ENCODE assay signal across 9 mouse cellular contexts in genomic region chr11:97687061-97687460, GRCm38 (mm10). TPM values are rescaled to one million over a fixed set of nuclear protein-coding genes. Genes with fewer than 3 reads are reported as not detected.
DNase-seq lines count a peak whose midpoint lies in the region; ATAC-seq and TF ChIP-seq lines count a peak whose summit lies in the region.
"Had no signal": no experiment of that assay in that cellular context is flagged by ENCODE, and none has a peak within 500 bp of the region (broad histone marks: within the 10 kb centered on the region; RNA-seq: fewer than 3 reads in every experiment).

No protein-coding gene starts in this region.

- H3K4me1 ChIP-seq in heart, embryonic 10.5 days, result peaks cover 40% of the 10 kb centered on the region
- peaks cover 12% of the 10 kb centered on the region; the same call in 1 of the 2 replicates for H3K4me1 ChIP-seq in lung, postnatal 0 days (ENCODE audit: insufficient read depth, low read depth, low read length)
- peaks cover 17% of the 10 kb centered on the region for H3K4me1 ChIP-seq in kidney, adult 2 months (ENCODE audit: control insufficient read depth, insufficient read depth, low read length)
- peaks cover 32% of the 10 kb centered on the region for H3K4me1 ChIP-seq in midbrain, embryonic 10.5 days

- 89% methylated on average over 3 of the region's 3 CpGs for WGBS in heart, embryonic 10.5 days
- WGBS in lung, postnatal 0 days, result 82% methylated on average over 3 of the region's 3 CpGs
- 46% methylated on average over 3 of the region's 3 CpGs for WGBS in kidney, adult 2 months
- WGBS in midbrain, embryonic 10.5 days, result 96% methylated on average over 3 of the region's 3 CpGs

- H3K4me2 ChIP-seq in lung, postnatal 0 days (replicated peaks; ENCODE audit: low read depth, low read length), result no peak overlapping the region

- peaks cover 56% of the 10 kb centered on the region for H3K36me3 ChIP-seq in heart, embryonic 10.5 days
- H3K36me3 ChIP-seq in lung, postnatal 0 days (ENCODE audit: insufficient read depth, low read length), result peaks cover 10% of the 10 kb centered on the region; the same call in 1 of the 2 replicates
- no peaks in the 10 kb centered on the region for H3K36me3 ChIP-seq in kidney, adult 2 months (ENCODE audit: control insufficient read depth, insufficient read depth, low read length)
- H3K36me3 ChIP-seq in midbrain, embryonic 10.5 days, result peaks cover 65% of the 10 kb centered on the region

- ATAC-seq in lung, postnatal 0 days, result no peak

- no peak for TF ChIP-seq POLR2A in kidney, adult 2 months (IDR thresholded peaks at IDR 0.05; ENCODE audit: low read depth, low read length)

- no peaks in the 10 kb centered on the region for H3K27me3 ChIP-seq in heart, embryonic 10.5 days (ENCODE audit: insufficient read depth, poor library complexity, severe bottlenecking)
- no peaks in the 10 kb centered on the region for H3K27me3 ChIP-seq in lung, postnatal 0 days (replicated peaks; ENCODE audit: insufficient read depth, low read length)
- H3K27me3 ChIP-seq in kidney, adult 2 months (replicated peaks; ENCODE audit: control insufficient read depth, insufficient read depth, low read length), result no peaks in the 10 kb centered on the region
- no peaks in the 10 kb centered on the region for H3K27me3 ChIP-seq in midbrain, embryonic 10.5 days (ENCODE audit: low read depth, poor library complexity, severe bottlenecking)

- TF ChIP-seq EP300 in lung, postnatal 0 days (IDR thresholded peaks at IDR 0.05), result no peak

- no peak for DNase-seq in heart, embryonic 10.5 days (ENCODE audit: low spot score)
- DNase-seq in heart, adult 11 months, result no peak
- DNase-seq in lung, postnatal 0 days (ENCODE audit: low spot score), result no peak
- no peak for DNase-seq in lung, adult 18-20 months
- peak; percentile 78 for DNase-seq in kidney, adult 2 months
- no peak for DNase-seq in spleen, adult 12 weeks (ENCODE audit: low spot score)
- DNase-seq in yolk sac, embryonic 10.5 days (ENCODE audit: low spot score), result no peak
- DNase-seq in midbrain, embryonic 10.5 days (ENCODE audit: low spot score), result no peak
- DNase-seq: lung, embryonic 14.5 days had no signal

- H3K27ac ChIP-seq in heart, embryonic 10.5 days, result no peak overlapping the region
- H3K27ac ChIP-seq in lung, postnatal 0 days (ENCODE audit: low read length), result peak overlapping the region; percentile 32; the same call in 1 of the 2 replicates
- H3K27ac ChIP-seq in kidney, adult 2 months (ENCODE audit: insufficient read depth, low read depth, low read length), result peak overlapping the region; percentile 20; the same call in 1 of the 2 replicates
- H3K27ac ChIP-seq in midbrain, embryonic 10.5 days (replicated peaks), result no peak overlapping the region

- no peak for TF ChIP-seq CTCF in lung, postnatal 0 days (IDR thresholded peaks at IDR 0.05)
- TF ChIP-seq CTCF in kidney, adult 2 months (conservative IDR thresholded peaks at IDR 0.05; ENCODE audit: insufficient read depth, insufficient read length, low read depth, low read length), result no peak

- no peaks in the 10 kb centered on the region for H3K9me3 ChIP-seq in heart, embryonic 10.5 days
- no peaks in the 10 kb centered on the region for H3K9me3 ChIP-seq in lung, postnatal 0 days (ENCODE audit: low read length)
- H3K9me3 ChIP-seq in midbrain, embryonic 10.5 days (replicated peaks), result no peaks in the 10 kb centered on the region

- peak overlapping the region; percentile 59; the same call in 1 of the 2 replicates for H3K4me3 ChIP-seq in heart, embryonic 10.5 days
- no peak overlapping the region for H3K4me3 ChIP-seq in lung, postnatal 0 days (ENCODE audit: low read depth, low read length)
- H3K4me3 ChIP-seq in kidney, adult 2 months (ENCODE audit: insufficient read depth, low read depth, low read length), result peak overlapping the region; percentile 51; the same call in 1 of the 2 replicates
- no peak overlapping the region for H3K4me3 ChIP-seq in midbrain, embryonic 10.5 days

- no peak overlapping the region for H3K9ac ChIP-seq in lung, postnatal 0 days (replicated peaks; ENCODE audit: low read depth)

RNA-seq across cellular contexts. Expression of gene Cisd3, which starts 1.4 kb away (rescaled TPM):
- 49.8 and 52.8 TPM in 2 replicates for polyA plus RNA-seq in heart, embryonic 10.5 days (2016; fragmentation: Nextera tagmentation; extraction: Ambion mirVana)
- polyA plus RNA-seq in lung, postnatal 0 days (2015; fragmentation: Nextera tagmentation; extraction: Ambion mirVana), result 59.1 and 63.8 TPM in 2 replicates
- 139 and 149 TPM in 2 replicates for polyA plus RNA-seq in kidney, adult 2 months (2012; rRNA removed)
- polyA plus RNA-seq in midbrain, embryonic 10.5 days (2016; fragmentation: Nextera tagmentation; extraction: Ambion mirVana), result 20.5 and 21.7 TPM in 2 replicates

RNA-seq across cellular contexts. Expression of gene Pcgf2, which starts 13.2 kb away (rescaled TPM):
- 9.7 and 13.5 TPM in 2 replicates for polyA plus RNA-seq in heart, embryonic 10.5 days (2016; fragmentation: Nextera tagmentation; extraction: Ambion mirVana)
- 10.5 TPM in 2 replicates for polyA plus RNA-seq in lung, postnatal 0 days (2015; fragmentation: Nextera tagmentation; extraction: Ambion mirVana)
- polyA plus RNA-seq in kidney, adult 2 months (2012; rRNA removed), result 53.9 and 56.5 TPM in 2 replicates
- 16.0 and 18.6 TPM in 2 replicates for polyA plus RNA-seq in midbrain, embryonic 10.5 days (2016; fragmentation: Nextera tagmentation; extraction: Ambion mirVana)

RNA-seq across cellular contexts. Expression of gene Psmb3, which starts 16.1 kb away (rescaled TPM):
- 517 and 557 TPM in 2 replicates for polyA plus RNA-seq in heart, embryonic 10.5 days (2016; fragmentation: Nextera tagmentation; extraction: Ambion mirVana)
- 350 and 419 TPM in 2 replicates for polyA plus RNA-seq in lung, postnatal 0 days (2015; fragmentation: Nextera tagmentation; extraction: Ambion mirVana)
- polyA plus RNA-seq in kidney, adult 2 months (2012; rRNA removed), result 397 and 399 TPM in 2 replicates
- polyA plus RNA-seq in midbrain, embryonic 10.5 days (2016; fragmentation: Nextera tagmentation; extraction: Ambion mirVana), result 606 and 631 TPM in 2 replicates

RNA-seq across cellular contexts. Expression of gene Mllt6, which starts 23.8 kb away (rescaled TPM):
- 1.7 and 2.2 TPM in 2 replicates for polyA plus RNA-seq in heart, embryonic 10.5 days (2016; fragmentation: Nextera tagmentation; extraction: Ambion mirVana)
- polyA plus RNA-seq in lung, postnatal 0 days (2015; fragmentation: Nextera tagmentation; extraction: Ambion mirVana), result 3.0 and 3.5 TPM in 2 replicates
- polyA plus RNA-seq in kidney, adult 2 months (2012; rRNA removed), result 36.6 and 40.4 TPM in 2 replicates
- polyA plus RNA-seq in midbrain, embryonic 10.5 days (2016; fragmentation: Nextera tagmentation; extraction: Ambion mirVana), result 2.1 and 2.6 TPM in 2 replicates

RNA-seq across cellular contexts. Expression of gene Pip4k2b, which starts 57.4 kb away (rescaled TPM):
- 0.96 and 1.3 TPM in 2 replicates for polyA plus RNA-seq in heart, embryonic 10.5 days (2016; fragmentation: Nextera tagmentation; extraction: Ambion mirVana)
- polyA plus RNA-seq in lung, postnatal 0 days (2015; fragmentation: Nextera tagmentation; extraction: Ambion mirVana), result 0.86 and 1.3 TPM in 2 replicates
- polyA plus RNA-seq in kidney, adult 2 months (2012; rRNA removed), result 9.2 and 10.6 TPM in 2 replicates
- 1.4 and 1.5 TPM in 2 replicates for polyA plus RNA-seq in midbrain, embryonic 10.5 days (2016; fragmentation: Nextera tagmentation; extraction: Ambion mirVana)

Comparison
In these comparisons a context has a peak if more than half of its experiments do, and no peak if none do; other contexts are left out.
1. H3K27ac ChIP-seq: peak in lung, postnatal 0 days (single experiment) and kidney, adult 2 months (single experiment); none in heart, embryonic 10.5 days (single experiment) and midbrain, embryonic 10.5 days (single experiment).
2. H3K4me3 ChIP-seq: peak in heart, embryonic 10.5 days (single experiment) and kidney, adult 2 months (single experiment); none in lung, postnatal 0 days (single experiment) and midbrain, embryonic 10.5 days (single experiment).